Mouse (Mus musculus) spleen, postnatal 4 days (tissue): Measurements from ENCODE around the gene Sdc1.
A peak's percentile ranks its signal among the peaks of the same experiment; 100 is the strongest.

Experiments used
- DNase-seq, 2 experiments: peaks; one replicate each; pipeline ENCODE4 v3.0.0; 2022; ENCODE audit warnings: low spot score in 2 of 2

Sdc1 gene

DNA sequence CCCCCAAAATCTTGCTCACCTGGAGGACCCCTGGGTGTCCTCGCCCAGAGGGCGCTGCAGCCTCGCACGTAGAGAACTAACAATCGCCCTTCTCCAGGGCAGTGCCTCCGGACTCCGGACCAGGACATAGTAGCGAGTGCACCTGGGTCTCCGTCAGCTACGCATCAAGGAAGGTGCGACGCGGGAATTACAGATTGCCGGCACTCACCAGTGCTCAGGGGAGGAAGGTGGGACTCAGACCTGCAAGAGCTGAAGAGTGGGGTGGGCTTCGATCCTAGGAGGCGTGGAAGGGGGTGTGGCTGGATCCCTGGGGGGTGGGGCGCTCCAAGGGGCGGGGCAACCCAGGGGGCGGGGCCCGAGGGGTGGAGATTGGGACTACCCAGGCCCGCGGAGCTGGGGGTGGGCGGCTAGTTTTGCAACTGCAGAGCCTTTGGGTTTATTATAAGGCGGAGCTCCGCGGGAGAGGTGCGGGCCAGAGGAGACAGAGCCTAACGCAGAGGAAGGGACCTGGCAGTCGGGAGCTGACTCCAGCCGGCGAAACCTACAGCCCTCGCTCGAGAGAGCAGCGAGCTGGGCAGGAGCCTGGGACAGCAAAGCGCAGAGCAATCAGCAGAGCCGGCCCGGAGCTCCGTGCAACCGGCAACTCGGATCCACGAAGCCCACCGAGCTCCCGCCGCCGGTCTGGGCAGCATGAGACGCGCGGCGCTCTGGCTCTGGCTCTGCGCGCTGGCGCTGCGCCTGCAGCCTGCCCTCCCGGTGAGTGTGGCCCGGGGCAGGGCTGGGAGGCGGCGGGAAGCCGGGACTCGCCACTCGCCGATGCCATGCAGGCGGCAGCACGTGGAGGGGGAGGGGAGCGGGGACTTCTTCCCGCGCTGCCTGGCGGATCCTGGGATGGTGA, at the start of gene Sdc1:
TSS of gene Sdc1 (plus strand) at position 378 of the 898 bp plus-strand sequence.
- DNase-seq: peak; percentile 43 to 78

DNA sequence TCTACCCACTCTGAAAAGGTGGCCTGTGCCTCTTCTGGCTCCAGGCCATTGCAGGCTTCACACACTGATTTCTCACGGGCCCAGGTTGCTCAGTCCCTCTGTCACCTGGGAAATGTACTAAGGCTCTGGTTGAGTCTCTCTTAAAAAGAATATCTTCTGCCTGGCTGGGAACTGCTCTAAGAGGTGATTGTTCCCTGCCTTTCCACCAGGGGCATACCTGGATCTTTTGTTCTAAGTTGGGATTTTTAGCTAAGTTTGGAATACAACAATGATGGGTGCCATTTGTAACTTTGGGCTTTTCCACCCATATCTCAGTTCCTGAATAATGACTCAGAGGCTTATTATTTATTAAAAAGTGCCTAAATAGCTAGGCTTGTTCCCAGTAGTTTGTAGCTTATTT, 44.2 kb upstream of the Sdc1 start:
- DNase-seq: no peak

DNA sequence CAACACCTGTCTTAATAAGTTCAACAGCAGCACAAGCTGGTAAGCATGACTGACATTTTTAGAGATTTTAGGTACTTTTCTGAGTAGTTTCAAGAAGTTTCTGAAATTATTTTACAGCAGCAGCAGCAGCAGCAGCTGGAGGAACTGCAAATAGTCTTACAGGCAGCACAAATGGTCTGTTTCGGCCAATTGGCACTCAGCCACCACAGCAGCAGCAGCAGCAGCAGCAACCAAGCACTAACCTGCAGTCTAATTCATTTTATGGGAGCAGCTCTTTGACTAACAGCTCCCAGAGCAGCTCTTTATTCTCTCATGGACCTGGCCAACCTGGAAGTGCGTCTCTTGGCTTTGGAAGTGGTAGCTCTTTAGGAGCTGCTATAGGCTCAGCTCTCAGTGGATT, 42.4 kb upstream of the Sdc1 start:
- DNase-seq: no peak

DNA sequence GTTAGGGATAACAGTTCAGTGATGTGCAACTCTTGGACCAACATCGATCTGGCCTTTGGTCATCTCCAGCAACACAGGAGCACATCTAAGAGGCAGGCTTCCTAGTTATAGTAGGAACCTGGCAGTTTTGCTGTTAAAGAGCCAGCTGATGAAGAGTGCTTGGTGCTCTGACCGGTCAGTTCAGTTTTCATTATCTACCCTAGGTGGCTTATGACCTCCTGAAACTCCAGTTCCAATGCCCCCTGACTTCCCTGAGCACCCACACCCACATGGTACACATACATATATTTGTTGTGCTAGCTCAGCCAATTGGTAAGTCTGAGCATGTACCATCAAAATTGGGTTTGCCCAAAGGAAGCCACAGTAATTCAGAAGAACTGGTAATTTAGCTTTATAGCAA, 17.5 kb upstream of the Sdc1 start:
- no peak for DNase-seq

DNA sequence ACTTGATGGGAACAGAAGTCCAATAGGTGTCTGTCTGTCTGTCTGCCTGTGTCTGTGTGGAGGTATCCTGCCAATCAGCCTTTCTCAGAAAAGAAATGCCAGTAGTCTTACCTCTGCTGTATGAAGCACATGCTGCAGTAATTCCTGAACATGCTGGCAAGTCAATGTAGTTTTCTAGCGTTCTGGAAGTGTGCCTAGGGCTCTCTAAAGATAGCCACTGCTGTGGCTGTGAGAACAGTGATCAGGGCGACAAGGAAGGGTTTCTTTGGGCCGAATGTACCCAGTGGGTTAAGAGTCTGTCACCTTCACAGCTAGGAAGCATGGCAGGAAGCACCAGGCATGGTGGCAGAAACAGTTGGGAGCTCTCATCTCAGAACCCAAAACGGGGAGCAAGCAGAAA, 17.0 kb upstream of the Sdc1 start:
- peak in 1 of 2 experiments; percentile 50 for DNase-seq

DNA sequence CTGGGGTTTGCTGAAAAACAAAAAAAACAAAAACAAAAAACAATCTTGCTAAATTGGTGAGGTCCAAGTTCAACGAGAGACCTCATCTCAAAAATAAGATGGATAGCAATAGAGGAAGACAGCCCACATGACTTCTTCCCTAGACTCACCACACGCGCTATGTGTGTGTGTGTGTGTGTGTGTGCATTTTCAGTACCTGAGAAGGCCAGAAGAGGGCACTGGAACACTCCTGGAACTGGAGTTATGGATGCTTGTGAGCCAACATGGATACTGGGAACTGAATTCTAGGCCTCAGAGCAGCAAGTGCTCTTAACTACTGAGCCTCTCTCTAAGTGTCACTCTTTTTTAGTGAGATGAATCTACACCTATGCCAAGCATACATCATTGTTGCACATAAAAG, 13.1 kb upstream of the Sdc1 start:
- no peak for DNase-seq

DNA sequence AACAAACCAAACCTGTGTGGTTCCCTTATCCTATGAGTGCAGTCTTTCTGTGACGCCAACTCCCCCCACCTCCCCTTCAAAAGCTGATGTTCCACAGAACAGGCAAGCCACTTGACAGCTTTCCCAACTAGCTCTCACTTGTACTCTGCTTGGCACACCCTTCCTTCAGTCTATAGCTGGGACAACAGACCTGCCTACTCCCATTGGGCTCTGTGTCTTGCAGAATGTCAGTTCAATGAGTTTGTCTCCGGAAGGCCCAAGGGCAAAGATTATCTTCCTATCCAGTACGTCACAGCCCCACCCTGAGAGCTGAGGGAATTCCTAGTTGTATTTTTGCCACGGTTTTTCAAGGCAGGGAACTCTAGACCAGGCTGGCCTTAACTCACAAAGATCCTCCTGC, 12.0 kb upstream of the Sdc1 start:
- DNase-seq: no peak

DNA sequence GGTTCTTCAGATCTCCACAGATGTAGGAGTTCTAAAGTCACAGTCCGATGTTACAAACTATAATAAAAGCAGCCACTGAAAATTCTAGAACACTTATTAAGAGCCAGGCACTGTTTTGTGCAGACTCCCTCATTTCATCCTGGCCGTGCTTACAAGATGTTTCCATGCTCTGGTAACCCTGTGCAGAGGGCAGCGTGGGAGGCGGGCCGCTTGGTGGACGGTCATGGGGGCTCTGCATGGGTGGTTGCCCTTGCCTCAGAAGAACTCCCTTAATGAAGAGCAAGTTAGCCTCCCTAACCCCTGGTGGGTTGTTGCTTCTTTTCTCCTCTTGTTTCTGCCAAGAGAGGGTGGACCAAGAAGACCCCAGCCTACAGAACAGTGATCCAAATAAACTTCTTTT, 11.3 kb upstream of the Sdc1 start:
- peak in 1 of 2 experiments; percentile 53 for DNase-seq

DNA sequence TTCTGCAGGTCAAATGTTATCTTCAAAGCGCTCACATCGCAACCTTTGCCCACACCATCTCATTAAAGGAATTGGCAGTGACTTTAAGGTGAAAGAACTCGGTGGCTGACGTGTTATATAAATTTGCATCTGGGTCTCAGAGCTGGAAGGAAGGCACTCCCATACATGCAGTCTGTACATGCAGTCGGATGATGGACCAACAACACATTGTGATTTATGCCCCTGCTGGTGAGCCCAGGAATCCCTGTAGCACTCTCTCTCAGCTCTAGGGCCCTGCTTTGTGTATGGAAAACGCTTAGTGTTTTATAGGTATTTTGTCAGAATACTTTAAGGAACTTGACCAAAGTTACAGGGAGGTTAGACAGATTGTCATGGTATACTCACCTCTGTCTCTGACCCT, 10.6 kb upstream of the Sdc1 start:
- DNase-seq: peak in 1 of 2 experiments; percentile 50

DNA sequence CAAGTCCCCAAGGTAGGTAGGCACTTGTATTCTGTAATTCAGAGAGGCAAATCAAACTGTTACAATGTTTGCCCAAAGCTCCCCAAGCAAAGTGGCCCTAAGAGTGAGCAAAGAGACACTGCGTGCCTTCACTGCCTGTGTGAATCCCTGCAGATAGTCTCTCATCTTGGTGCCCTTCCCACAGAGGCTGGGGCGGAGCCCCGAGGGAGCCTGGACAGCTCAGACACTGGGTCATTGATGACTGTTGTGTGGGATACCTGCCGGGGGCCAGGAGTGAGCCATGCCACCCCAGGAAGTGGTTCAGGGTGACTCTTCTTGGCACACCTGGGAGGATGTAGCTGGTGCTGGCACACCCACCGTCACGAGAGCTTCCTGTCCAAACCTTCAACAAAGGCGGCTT, 10.1 kb upstream of the Sdc1 start:
- DNase-seq: peak in 1 of 2 experiments; percentile 51

DNA sequence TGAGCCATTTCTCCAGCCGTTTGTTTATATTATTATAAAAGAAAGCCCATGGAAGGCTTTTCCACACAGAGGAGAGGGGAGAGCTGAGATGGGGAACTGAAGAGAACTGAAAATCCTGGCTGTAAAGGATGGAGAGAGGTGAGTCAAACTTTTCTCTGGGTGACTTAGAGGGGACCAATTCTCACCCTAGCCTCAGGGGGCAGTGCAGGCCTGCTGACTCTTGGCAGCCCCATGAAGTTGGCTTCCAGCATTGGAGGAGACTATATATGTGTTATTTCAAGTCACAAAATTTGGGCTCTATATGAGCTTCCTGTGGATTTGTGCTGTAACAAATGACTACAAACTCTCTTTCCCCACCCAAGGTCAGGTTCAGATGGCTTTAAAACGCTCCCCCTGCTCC, 8.5 kb upstream of the Sdc1 start:
- peak in 1 of 2 experiments; percentile 62 for DNase-seq

DNA sequence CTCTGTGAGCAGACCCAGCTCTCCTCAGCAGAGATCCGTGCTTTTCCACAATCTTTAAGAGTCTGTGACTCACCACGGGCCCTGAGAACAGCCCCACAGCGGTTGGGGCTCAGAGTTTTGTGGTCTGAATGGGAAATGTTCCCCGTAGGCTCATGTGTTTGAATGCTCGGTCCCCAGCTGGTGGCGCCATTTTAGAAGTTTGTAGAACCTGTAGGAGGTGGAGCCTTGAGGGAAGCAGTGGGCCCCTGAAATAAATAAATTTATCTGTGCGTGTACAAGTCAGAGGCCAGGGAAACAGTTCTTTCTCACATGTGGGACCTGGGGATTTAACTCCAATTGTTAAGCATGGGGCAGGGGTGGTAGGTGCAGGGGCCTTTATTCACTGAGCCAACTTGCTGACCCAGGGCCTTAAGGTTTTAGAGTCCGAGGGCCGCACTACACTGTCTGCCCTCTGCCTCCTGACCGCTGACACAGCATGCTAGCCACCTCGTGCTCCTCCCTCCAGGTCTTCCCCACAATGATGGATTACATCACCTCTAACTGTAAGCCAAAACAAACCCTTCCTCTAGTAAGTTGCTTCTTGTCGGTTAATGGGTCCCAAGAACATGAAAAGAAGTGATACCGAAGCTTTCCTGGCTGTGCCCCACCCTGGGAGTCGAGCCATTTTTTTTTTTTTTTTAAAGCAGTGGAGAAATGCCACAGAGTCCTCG, 6.7 kb upstream of the Sdc1 start:
- no peak for DNase-seq

DNA sequence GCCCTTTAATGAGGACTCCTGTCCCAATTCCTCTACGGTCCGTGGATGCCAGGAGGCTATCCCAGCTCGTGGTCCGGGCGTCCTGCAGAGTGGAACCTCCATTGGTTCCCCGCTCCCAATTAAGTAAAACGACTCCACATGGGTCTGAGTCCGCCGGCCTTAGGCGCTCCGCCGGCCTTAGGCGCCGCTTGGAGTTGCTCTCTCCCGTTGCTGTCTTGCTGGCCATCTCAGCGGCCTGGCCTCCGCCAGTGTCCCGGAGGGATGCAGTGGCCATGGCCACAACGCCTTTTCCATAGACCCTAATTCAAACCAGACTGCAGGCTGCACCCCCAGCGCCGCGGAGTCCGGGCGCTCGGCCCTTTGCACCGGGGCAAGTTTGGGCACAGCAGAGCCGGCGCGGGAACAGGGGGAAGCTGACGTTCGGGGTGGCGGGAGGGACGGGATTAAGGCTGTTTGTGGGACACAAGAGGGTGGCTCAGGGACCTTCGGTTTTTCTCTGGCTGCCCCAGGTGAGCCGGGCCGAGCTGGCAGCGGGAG, 789 bp downstream of the Sdc1 start:
- no peak for DNase-seq

DNA sequence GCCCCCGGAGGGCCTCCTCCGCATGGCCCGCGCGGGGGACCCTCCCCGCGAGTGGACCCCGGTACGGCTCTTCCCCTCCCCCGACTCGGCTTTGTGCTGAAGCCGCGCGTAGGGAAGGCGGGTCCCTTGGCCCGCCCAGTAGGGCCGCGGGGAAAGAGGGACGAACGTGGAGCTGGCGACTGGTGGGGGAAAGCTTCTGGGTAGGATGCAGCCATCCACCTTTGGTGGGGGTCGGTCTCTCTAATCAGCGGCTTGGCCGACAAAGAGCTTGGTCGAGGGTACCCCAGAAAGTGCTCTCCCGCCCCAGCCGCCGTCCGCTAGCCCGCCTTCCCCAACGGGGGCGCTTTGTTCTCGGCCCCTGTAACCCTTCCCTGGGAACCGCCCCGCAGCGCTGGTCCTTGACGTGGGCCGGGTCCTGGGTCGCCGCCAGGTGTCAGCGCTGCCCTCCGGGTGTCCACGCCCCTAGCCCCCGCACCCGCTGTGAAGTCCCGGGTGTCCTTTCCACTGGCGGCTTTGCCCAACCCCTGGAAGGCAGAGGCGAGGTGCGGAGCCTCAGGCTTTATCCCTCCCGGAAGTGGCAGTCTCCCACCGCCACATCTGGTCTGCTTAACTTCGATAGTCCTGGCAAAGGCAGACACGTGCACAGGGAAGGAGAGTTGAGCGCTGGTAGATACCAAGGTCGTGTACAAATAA, 1.5 kb downstream of the Sdc1 start:
- DNase-seq: peak; percentile 39 to 74

DNA sequence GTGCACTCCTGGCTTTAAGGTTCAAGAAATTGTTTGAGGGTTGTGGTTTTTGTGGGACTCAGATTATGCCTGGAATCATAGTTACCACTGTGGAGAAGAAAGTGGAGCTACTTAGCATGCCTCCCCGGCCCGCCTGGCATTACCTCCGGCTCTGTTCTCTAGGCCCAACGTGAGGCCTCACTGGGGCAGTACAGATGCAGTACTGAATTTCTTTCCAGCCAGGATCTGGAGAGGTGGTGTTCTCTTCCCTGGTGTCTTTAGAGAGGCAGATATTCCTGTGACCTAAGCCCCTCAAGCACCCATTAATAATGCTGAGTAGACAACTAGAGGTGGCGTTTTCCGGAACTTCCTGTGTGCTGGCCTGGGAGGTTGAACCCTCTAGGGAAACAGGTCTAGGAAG, 2.2 kb downstream of the Sdc1 start:
- DNase-seq: no peak

DNA sequence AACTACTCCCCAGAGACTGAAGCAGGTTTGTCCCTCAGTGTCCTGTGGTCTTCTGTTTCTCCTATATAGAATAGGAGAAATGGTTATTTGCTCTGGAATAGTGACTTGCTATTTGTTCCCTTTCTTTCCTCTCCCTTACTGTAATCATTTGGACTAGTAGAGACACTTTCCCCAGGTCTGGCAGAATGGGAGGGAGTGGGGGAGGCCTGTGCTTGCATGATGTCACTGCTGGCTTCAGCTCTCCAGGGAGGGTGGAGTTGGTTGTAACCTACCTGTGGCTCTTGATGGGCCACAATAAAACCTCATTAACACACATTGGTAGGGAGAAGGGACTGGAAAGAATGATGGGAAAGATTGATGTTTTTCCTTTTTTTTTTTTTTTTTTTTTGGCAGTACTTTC, 3.1 kb downstream of the Sdc1 start:
- no peak for DNase-seq

DNA sequence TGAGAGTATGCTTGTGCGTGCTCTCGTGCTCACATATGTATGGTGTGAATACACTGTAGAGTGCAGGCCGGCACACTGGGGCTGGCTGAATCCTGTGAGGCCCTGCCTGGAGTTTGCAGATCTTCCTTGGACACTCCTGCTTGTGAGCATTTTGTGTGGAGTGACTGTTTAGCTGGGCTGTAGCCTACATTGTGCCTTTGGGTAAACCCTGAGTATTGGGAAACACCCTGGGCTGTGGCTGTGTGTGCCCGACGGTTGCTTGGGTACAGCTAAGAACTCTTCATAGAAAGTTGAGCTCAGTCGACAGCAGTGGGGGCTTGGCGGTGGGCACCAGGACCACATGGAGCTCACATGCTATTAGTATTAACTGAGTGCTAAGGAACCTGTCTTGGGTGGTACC, 5.1 kb downstream of the Sdc1 start:
- DNase-seq: no peak

DNA sequence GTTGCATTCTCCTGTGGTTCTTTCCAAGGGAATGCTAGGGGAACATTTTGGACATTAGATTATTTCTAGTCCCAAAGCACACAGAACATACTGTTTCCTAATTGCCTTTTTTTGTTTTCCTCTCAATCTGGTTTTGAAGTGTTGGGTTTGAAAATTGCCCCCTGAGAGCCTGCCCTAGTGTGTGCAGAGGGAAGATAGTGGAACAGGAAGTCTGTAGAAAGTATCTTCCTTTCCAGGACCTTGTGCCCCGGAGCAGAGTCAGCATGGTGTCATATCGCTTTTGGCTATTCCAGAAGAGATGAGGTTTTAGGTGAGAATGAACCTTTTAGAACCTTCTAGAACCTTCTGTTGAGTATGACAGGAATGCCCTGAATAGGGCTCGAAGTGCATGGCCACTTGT, 5.6 kb downstream of the Sdc1 start:
- no peak for DNase-seq

DNA sequence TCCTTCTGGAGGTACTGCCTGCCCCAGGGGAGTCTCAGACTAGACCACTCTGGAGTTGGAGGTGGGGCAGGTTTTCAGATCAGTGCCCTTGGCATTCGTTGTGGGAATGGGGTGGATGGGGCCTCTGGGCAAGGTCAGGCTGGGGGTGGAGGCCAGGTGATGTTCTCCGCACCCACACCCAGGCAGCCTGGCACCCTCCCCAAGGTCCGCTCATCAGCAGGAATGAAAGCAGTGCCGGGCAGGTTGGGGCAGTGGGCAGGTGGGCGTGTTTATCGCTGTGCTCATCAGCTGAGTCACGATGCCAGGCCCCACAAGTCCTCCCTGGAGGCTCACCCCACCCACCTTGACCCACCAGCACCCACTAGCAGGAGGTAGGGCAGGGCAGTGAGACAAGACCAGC, 7.0 kb downstream of the Sdc1 start:
- no peak for DNase-seq

DNA sequence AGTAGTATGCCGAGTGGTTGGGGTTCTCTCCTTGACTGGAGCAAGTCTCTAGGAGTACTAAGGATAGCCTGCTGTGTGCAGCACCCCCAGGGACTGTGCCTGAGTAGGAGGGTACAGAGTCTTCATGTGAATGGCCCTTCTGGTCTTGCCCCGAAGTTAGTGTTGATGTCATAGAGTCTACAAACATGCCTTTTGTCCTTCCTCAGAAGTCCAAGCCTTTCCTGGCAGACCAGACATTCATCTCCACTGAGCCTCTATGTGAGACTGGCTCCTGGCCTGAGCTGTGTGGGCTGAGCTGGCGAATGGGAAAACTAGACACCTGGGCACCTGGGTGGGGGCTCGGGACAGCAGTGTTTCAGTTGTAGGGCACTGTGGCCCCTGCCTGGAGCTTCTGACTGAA, 8.7 kb downstream of the Sdc1 start:
- no peak for DNase-seq

DNA sequence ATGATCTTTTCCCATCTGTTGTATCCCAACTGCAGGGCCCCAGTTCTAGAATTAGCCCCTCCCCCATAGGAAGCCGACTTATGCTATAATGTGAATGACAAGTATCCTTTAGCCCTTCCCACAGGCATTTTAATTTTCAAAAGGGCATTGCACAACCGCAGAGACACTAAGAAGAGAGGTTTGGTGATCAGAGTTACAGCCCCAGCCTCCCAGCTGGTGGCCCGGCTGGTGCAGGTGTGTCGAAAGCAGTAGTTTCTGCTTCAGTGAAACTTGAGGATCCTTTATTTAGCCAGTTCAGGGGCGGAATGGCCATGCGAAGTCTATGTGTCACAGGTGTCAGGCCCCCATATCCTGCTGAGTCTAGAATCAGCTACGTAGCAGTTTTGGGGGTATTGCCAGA, 10.0 kb downstream of the Sdc1 start:
- DNase-seq: no peak

DNA sequence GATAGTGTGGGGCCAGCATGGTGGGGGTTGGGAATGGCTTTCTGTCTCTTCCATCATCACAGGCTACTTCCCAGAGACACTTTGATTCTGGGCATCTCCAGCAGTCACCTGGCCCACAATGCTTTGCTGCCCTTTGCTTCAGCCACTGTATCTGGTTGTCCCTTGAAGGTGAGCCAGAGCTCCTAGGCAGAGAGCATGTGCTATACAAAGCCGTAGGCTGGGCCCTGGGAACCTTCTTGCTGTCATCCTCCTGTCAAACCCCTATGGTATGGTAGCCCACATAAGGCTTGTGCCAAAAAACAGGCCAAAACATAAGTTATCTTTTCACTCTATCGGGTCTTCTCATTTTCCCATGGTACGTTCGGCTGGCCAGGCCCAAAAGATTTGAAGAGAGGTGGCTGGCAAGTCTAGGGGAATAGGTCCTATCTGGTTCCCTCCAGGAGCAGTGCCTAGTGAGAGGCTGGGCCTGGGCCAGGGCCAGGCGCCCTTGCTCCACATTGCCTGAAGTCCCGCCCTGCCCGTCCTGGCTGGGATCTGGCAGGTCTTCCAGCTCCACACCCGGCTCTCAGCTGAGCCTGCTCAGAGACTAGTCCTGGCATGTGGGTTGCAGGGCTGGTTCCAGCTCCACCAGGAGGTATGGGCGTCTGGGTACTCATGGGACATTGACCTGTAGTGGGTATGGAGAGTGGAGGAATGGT, 10.7 kb downstream of the Sdc1 start:
- DNase-seq: no peak
